Mouse (Mus musculus): ENCODE data around the gene Txnip. TPM values are rescaled to one million over a fixed set of nuclear protein-coding genes. Genes with fewer than 3 reads are reported as not detected.

The Txnip gene
- polyA plus RNA-seq, 1 experiment from 2014 or later: 40.4 TPM

DNA sequence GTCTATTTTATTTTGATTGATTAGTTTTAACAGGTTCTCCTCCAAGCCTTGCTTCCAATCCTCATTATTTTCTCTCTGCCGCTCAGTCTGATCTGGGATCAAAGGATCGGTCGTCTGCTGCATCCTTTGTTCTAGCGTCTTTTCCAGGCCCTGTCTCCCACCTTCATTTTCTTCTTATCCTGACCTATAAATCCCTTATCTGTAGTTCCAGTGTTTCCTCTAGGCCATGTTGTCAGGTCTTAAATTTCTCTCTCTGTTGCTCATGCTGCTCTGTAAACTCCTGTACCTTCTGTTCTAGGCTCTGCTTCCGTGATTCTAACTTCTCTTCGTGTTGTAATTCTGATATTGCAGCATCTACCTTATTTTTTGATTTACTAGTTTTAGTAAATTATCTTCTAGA, 17.0 kb upstream of the Txnip start:
- H3K4me1 ChIP-seq: no peaks in the 10 kb centered on the region
- no peak for ATAC-seq (ENCODE audit: low FRiP score)
- 28% methylated on average over 6 of the region's 6 CpGs for WGBS

GRCm38 (mm10) chr3:96541328-96542078, 16.3 kb upstream of the Txnip start:
- Histone ChIP-seq H3K27ac (no peak overlapping the region), H3K36me3 (replicated peaks) (no peaks in the 10 kb centered on the region), H3K4me1 (no peaks in the 10 kb centered on the region), H3K27me3 (peaks cover 5% of the 10 kb centered on the region; the same call in 1 of the 2 replicates), H3K4me3 (replicated peaks) (no peak overlapping the region), H3K9ac (no peak overlapping the region), H3K9me3 (no peaks in the 10 kb centered on the region), H3K4me2 (no peak overlapping the region)
- WGBS: 19% methylated on average over 14 of the region's 14 CpGs
- no peak; the same call in 1 of the 2 replicates for ATAC-seq (ENCODE audit: low FRiP score)

More for the DNA sequence above, 17.0 kb upstream of the Txnip start:
- Histone ChIP-seq H3K4me3 (replicated peaks) (no peak overlapping the region), H3K9ac (no peak overlapping the region), H3K36me3 (replicated peaks) (no peaks in the 10 kb centered on the region), H3K9me3 (no peaks in the 10 kb centered on the region), H3K27ac (no peak overlapping the region), H3K4me2 (no peak overlapping the region), H3K27me3 (peaks cover 5% of the 10 kb centered on the region; the same call in 1 of the 2 replicates)

GRCm38 (mm10) chr3:96542554-96542953, 15.2 kb upstream of the Txnip start:
- Histone ChIP-seq H3K9ac (no peak overlapping the region), H3K27me3 (peaks cover 5% of the 10 kb centered on the region; the same call in 1 of the 2 replicates), H3K9me3 (no peaks in the 10 kb centered on the region), H3K4me1 (0 out of 2 replicates have a peak, but pooled peaks cover 1% of the 10 kb centered on the region), H3K4me3 (replicated peaks) (no peak overlapping the region), H3K4me2 (no peak overlapping the region), H3K27ac (no peak overlapping the region), H3K36me3 (replicated peaks) (no peaks in the 10 kb centered on the region)
- ATAC-seq (ENCODE audit: low FRiP score): no peak
- 79% methylated on average over 8 of the region's 8 CpGs for whole genome bisulfite sequencing

GRCm38 (mm10) chr3:96543345-96543744, 14.4 kb upstream of the Txnip start:
- Histone ChIP-seq H3K9me3 (no peaks in the 10 kb centered on the region), H3K27ac (no peak overlapping the region), H3K9ac (no peak overlapping the region), H3K4me1 (0 out of 2 replicates have a peak, but pooled peaks cover 5% of the 10 kb centered on the region), H3K27me3 (peaks cover 5% of the 10 kb centered on the region; the same call in 1 of the 2 replicates), H3K4me2 (no peak overlapping the region), H3K36me3 (replicated peaks) (no peaks in the 10 kb centered on the region), H3K4me3 (replicated peaks) (no peak overlapping the region)
- ATAC-seq (ENCODE audit: low FRiP score): no peak
- WGBS: 90% methylated on average over 11 of the region's 11 CpGs

GRCm38 (mm10) chr3:96545565-96545964, 12.2 kb upstream of the Txnip start:
- 43% methylated on average over 1 of the region's 1 CpGs for WGBS
- H3K27me3 ChIP-seq: peaks cover 5% of the 10 kb centered on the region; the same call in 1 of the 2 replicates
- ATAC-seq (ENCODE audit: low FRiP score): no peak
- 0 out of 2 replicates have a peak, but pooled peaks cover 5% of the 10 kb centered on the region for H3K4me1 ChIP-seq
- no peaks in the 10 kb centered on the region for H3K9me3 ChIP-seq
- H3K4me2 ChIP-seq: no peak overlapping the region
- no peak overlapping the region for H3K27ac ChIP-seq
- no peaks in the 10 kb centered on the region for H3K36me3 ChIP-seq (replicated peaks)
- H3K9ac ChIP-seq: no peak overlapping the region
- H3K4me3 ChIP-seq (replicated peaks): no peak overlapping the region

DNA sequence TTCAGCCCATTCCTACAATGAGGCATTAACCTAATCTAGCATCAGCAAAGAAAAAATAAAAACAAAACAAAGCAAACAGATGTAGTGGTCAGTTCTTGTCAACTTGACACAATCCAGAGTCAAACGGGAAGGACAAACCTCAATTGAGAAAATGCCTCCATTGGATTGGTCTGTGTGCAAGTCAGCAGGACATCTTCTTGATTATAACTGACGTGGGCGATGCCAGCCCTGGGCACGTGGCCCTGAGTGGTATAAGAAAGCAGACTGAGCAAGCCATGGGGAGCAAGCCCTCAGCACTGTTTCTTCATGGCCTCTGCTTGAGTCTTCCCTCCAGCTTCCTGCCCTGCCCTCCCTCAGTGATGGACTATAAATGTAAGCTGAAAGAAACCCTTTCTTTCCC, 10.9 kb upstream of the Txnip start:
- peak overlapping the region; percentile 13; the same call in 1 of the 2 replicates for H3K4me2 ChIP-seq
- no peaks in the 10 kb centered on the region for H3K9me3 ChIP-seq
- 37% methylated on average over 4 of the region's 4 CpGs for WGBS
- no peak for ATAC-seq (ENCODE audit: low FRiP score)
- H3K36me3 ChIP-seq (replicated peaks): no peaks in the 10 kb centered on the region
- no peak overlapping the region for H3K9ac ChIP-seq
- H3K27me3 ChIP-seq: peaks cover 5% of the 10 kb centered on the region; the same call in 1 of the 2 replicates
- no peak overlapping the region for H3K4me3 ChIP-seq (replicated peaks)
- 0 out of 2 replicates have a peak, but pooled peaks cover 5% of the 10 kb centered on the region for H3K4me1 ChIP-seq
- H3K27ac ChIP-seq: no peak overlapping the region

DNA sequence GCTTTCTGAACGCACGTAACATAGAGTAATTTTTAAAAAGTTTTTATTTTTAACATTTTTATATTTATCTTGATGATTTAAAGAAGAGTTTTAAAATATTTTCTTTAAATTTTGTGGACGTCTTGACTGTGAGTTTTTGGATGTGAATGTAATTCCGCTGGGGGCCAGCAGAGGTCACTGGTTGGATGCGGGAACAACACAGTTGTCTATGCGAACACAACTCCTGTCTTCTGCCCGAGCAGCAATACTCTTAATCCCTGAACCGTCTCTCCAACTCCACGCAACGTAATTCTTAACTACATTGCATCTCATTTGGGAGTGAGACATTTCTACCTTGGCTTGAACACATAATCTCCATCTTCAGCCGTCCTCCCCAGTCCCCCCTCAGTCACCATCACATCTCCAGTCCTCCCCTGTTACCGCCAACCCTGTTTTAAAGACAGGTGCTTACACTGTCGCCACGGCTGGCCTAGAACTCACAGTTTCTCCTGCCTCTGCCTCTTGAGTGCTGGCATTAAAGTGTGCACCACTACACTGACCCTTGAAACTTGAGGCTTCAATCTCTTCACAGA, 10.3 kb upstream of the Txnip start:
- no peak overlapping the region for H3K27ac ChIP-seq
- H3K9ac ChIP-seq: no peak overlapping the region
- H3K36me3 ChIP-seq (replicated peaks): no peaks in the 10 kb centered on the region
- peak overlapping the region; percentile 35 for H3K4me2 ChIP-seq
- WGBS: 8% methylated on average over 14 of the region's 14 CpGs
- H3K9me3 ChIP-seq: no peaks in the 10 kb centered on the region
- peak; percentile 39; the same call in 1 of the 2 replicates for ATAC-seq (ENCODE audit: low FRiP score)
- H3K4me3 ChIP-seq (replicated peaks): no peak overlapping the region
- H3K4me1 ChIP-seq: 0 out of 2 replicates have a peak, but pooled peaks cover 5% of the 10 kb centered on the region
- H3K27me3 ChIP-seq: peaks cover 5% of the 10 kb centered on the region; the same call in 1 of the 2 replicates

DNA sequence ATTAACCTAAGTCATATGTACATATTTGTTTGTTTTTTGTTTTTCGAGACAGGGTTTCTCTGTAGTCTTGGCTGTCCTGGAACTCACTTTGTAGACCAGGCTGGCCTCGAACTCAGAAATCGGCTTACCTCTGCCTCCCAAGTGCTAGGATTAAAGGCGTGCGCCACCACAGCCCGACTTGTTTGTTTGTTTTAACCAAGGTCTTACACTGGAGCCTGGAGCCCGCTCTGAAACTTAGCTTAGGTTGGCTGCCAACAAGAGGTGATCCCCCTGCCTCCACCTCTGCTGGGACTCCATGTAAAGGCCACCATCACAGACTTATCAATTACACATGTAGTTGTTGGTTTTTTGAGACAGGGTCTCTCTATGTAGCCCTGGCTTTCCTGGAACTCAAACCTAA, 8.9 kb upstream of the Txnip start:
- Histone ChIP-seq H3K4me3 (replicated peaks) (no peak overlapping the region), H3K4me2 (no peak overlapping the region), H3K4me1 (0 out of 2 replicates have a peak, but pooled peaks cover 5% of the 10 kb centered on the region), H3K27ac (no peak overlapping the region), H3K36me3 (replicated peaks) (no peaks in the 10 kb centered on the region), H3K9ac (no peak overlapping the region), H3K9me3 (no peaks in the 10 kb centered on the region), H3K27me3 (peaks cover under 1% of the 10 kb centered on the region; the same call in 1 of the 2 replicates)
- WGBS: 89% methylated on average over 7 of the region's 7 CpGs
- ATAC-seq (ENCODE audit: low FRiP score): no peak

DNA sequence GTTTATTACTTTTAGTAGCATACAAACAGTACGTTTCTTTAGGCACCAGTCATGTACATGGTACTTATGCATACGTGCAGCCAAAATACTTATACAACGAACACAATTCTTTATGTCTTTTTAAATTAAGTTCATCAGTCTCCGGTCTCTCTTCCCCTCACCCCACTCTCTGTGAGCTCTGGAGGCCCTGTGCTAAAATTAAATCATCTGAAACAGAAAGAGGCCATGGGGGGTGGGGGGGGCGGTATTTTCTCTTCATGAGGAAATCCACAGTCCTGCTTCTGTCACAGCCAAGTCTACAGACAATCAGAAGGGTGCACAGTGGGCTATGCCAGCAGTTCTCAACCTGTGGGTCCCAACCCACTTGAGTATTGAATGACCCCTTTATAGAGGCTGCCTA, 8.4 kb upstream of the Txnip start:
- Histone ChIP-seq H3K27ac (no peak overlapping the region), H3K4me1 (0 out of 2 replicates have a peak, but pooled peaks cover 5% of the 10 kb centered on the region), H3K9ac (no peak overlapping the region), H3K36me3 (replicated peaks) (no peaks in the 10 kb centered on the region), H3K4me3 (replicated peaks) (no peak overlapping the region), H3K27me3 (no peaks in the 10 kb centered on the region), H3K4me2 (no peak overlapping the region), H3K9me3 (no peaks in the 10 kb centered on the region)
- ATAC-seq (ENCODE audit: low FRiP score): no peak
- WGBS: 79% methylated on average over 5 of the region's 5 CpGs

DNA sequence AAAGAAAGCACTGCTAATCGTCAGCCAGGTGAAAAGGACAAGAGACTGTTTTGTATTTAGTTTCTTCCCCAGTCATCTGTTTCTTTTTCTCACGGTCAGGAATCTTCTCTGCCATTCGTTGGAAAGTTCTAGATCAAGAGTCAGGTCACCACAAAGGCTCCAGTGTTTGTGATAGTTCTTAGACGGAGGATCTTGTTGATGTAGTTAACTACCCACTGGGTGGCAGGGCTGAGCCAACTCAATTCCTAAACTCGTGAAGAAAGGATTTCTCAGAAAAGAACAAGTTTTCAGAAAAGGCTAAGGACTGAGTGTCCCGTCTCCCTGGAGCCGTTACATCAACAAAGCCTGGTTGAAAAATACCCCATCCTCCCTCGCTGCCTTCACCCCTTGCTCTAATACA, 6.6 kb upstream of the Txnip start:
- H3K4me1 ChIP-seq: peaks cover 16% of the 10 kb centered on the region
- H3K27ac ChIP-seq: no peak overlapping the region
- ATAC-seq (ENCODE audit: low FRiP score): no peak
- H3K27me3 ChIP-seq: no peaks in the 10 kb centered on the region
- H3K4me2 ChIP-seq: no peak overlapping the region
- 12% methylated on average over 8 of the region's 8 CpGs for WGBS
- H3K4me3 ChIP-seq (replicated peaks): no peak overlapping the region
- H3K36me3 ChIP-seq (replicated peaks): no peaks in the 10 kb centered on the region
- no peak overlapping the region for H3K9ac ChIP-seq
- no peaks in the 10 kb centered on the region for H3K9me3 ChIP-seq

DNA sequence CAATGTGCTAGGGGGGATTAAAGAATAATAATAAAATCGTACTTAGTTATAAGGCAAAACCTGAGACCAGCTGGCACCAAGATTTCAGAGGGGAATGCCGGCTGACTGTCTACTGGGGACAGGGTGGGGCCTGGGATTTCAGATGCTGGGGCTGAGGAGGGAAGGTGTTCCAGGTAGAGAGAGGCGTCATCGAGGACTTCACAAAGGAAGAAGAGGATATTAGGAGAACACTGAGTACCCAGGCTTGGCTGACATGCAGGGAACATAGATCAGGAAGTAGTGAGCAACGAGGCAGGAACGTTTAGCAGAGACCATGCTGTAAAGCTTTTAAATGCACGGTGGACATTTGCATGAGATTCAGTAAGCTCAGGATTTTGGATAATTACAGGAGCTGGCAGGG, 5.9 kb upstream of the Txnip start:
- WGBS: 75% methylated on average over 7 of the region's 7 CpGs
- H3K4me1 ChIP-seq: peaks cover 23% of the 10 kb centered on the region

DNA sequence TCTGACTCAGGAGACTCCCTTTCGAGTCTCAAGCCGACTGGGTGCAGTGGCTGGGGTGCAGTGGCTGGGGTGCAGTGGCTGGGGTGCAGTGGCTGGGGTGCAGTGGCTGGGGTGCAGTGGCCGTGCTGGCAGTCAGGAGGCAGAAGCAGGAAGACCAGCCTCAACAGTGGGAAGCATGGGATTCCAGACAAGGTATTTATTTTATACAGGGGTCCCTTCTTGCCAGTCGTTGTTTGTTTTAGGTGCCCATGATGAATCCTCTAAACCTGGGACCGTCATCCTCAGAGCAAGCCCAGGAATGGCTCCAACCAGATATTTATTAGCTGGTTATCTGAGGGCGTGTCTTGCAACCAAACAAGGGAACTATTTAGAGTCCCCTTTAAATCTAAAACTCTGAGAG, 4.2 kb upstream of the Txnip start:
- H3K27ac ChIP-seq: no peak overlapping the region
- no peaks in the 10 kb centered on the region for H3K9me3 ChIP-seq
- no peak overlapping the region for H3K4me2 ChIP-seq
- H3K4me1 ChIP-seq: peaks cover 25% of the 10 kb centered on the region
- 82% methylated on average over 6 of the region's 6 CpGs for WGBS
- no peaks in the 10 kb centered on the region for H3K36me3 ChIP-seq (replicated peaks)
- H3K4me3 ChIP-seq (replicated peaks): no peak overlapping the region
- H3K27me3 ChIP-seq: no peaks in the 10 kb centered on the region
- ATAC-seq (ENCODE audit: low FRiP score): no peak
- no peak overlapping the region for H3K9ac ChIP-seq

More for the DNA sequence above, 5.9 kb upstream of the Txnip start:
- no peak overlapping the region for H3K4me3 ChIP-seq (replicated peaks)
- H3K27ac ChIP-seq: no peak overlapping the region
- H3K36me3 ChIP-seq (replicated peaks): no peaks in the 10 kb centered on the region
- H3K9me3 ChIP-seq: no peaks in the 10 kb centered on the region
- no peak overlapping the region for H3K9ac ChIP-seq
- no peak for ATAC-seq (ENCODE audit: low FRiP score)
- H3K4me2 ChIP-seq: no peak overlapping the region
- H3K27me3 ChIP-seq: no peaks in the 10 kb centered on the region
